Mouse (Mus musculus) cerebellum, adult 2 months (tissue): ENCODE data around the gene Hoxb6.

Source experiments
- CTCF ChIP-seq: fragments of 200-500 bp; IDR thresholded peaks from 2 replicates; pipeline ENCODE4 v1.5.1; 2011; ENCODE audit warnings: low read depth, mild to moderate bottlenecking, control low read depth, low read length, moderate library complexity, borderline replicate concordance; ENCODE audit not compliant: insufficient read depth
- POLR2A ChIP-seq: fragments of 200-500 bp; IDR thresholded peaks from 2 replicates; pipeline ENCODE4 v1.6.1; 2011; ENCODE audit warnings: low read length, control low read depth, borderline replicate concordance; ENCODE audit not compliant: insufficient read depth

DNA sequence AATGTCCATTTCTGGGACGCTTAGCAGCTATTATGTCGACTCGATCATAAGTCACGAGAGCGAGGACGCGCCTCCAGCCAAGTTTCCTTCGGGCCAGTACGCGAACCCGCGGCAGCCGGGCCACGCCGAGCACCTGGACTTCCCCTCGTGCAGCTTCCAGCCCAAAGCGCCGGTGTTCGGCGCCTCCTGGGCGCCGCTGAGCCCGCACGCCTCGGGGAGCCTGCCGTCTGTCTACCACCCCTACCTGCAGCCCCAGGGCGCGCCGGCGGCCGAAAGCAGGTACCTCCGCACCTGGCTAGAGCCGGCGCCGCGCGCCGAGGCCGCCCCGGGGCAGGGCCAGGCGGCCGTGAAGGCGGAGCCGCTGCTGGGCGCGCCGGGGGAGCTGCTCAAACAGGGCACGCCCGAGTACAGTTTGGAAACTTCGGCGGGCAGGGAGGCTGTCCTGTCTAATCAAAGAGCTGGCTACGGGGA is 20.7 kb upstream of the Hoxb6 start:
- TF ChIP-seq CTCF (no peak), POLR2A (no peak)
